Mouse (Mus musculus) brown adipose tissue, adult 24 weeks (tissue): ENCODE measurements around the gene Lrrc20. TPM values are rescaled to one million over a fixed set of nuclear protein-coding genes. Genes with fewer than 3 reads are reported as not detected.

Experiments used
- H3K27ac ChIP-seq: fragments of 200-500 bp; replicated peaks from 2 replicates; pipeline ENCODE4 v1.5.1; 2012; ENCODE audit warnings: low read depth, mild to moderate bottlenecking, low read length
- H3K4me1 ChIP-seq: fragments of 200-500 bp; 2 replicates; pipeline ENCODE4 v1.6.1; 2012; ENCODE audit warnings: low read length, mixed read lengths; ENCODE audit not compliant: control insufficient read depth, insufficient read depth, insufficient read length
- H3K4me3 ChIP-seq: fragments of 200-500 bp; 2 replicates; pipeline ENCODE4 v1.5.1; 2012; ENCODE audit warnings: low read depth, mild to moderate bottlenecking, low read length, moderate library complexity; ENCODE audit not compliant: insufficient read depth
- polyA plus RNA-seq: library from polyadenylated mRNA; stranded (reverse); fragments of >200 nt; gene quantifications from 2 replicates; pipeline ENCODE4 v1.2.4, GENCODE M21; 2012; ENCODE audit not compliant: missing spikeins, insufficient read depth, insufficient read length

Gene Lrrc20
- polyA plus RNA-seq, result 9.1 and 11.6 TPM in 2 replicates

- peak within 1 kb of the TSS; percentile 82 for H3K4me3 ChIP-seq
- H3K27ac ChIP-seq, result no peak within 1 kb of the TSS
- no peaks in the 10 kb centered on the region for H3K4me1 ChIP-seq
These were observed at the start of gene Lrrc20 for GRCm38 (mm10) chr10:61475594-61476439. Gene Lrrc20 (plus strand): TSS chr10:61475801.

GRCm38 (mm10) chr10:61426251-61426757, 49.3 kb upstream of the Lrrc20 start:
- no peak overlapping the region for H3K4me3 ChIP-seq
- peaks cover 44% of the 10 kb centered on the region for H3K4me1 ChIP-seq
- peak overlapping the region; percentile 85 for H3K27ac ChIP-seq

GRCm38 (mm10) chr10:61427951-61428350, 47.6 kb upstream of the Lrrc20 start:
- H3K4me3 ChIP-seq, result no peak overlapping the region
- peaks cover 44% of the 10 kb centered on the region for H3K4me1 ChIP-seq
- H3K27ac ChIP-seq, result no peak overlapping the region

GRCm38 (mm10) chr10:61428416-61428815, 47.2 kb upstream of the Lrrc20 start:
- Histone ChIP-seq H3K4me1 (peaks cover 44% of the 10 kb centered on the region), H3K4me3 (no peak overlapping the region), H3K27ac (no peak overlapping the region)

- Histone ChIP-seq H3K27ac (0 out of 2 replicates have a peak overlapping the region, but pooled peaks have one; percentile 19), H3K4me1 (peaks cover 42% of the 10 kb centered on the region), H3K4me3 (no peak overlapping the region)
These were observed 46.6 kb upstream of the Lrrc20 start for GRCm38 (mm10) chr10:61429043-61429442.

- Histone ChIP-seq H3K4me3 (no peak overlapping the region), H3K4me1 (peaks cover 22% of the 10 kb centered on the region), H3K27ac (no peak overlapping the region)
These were observed 44.2 kb upstream of the Lrrc20 start for GRCm38 (mm10) chr10:61431375-61431774.

- Histone ChIP-seq H3K27ac (no peak overlapping the region), H3K4me1 (peaks cover 28% of the 10 kb centered on the region), H3K4me3 (no peak overlapping the region)
These were observed 35.3 kb upstream of the Lrrc20 start for GRCm38 (mm10) chr10:61440202-61440800.

- Histone ChIP-seq H3K4me1 (peaks cover 50% of the 10 kb centered on the region), H3K4me3 (no peak overlapping the region), H3K27ac (peak overlapping the region; percentile 32)
These were observed 32.1 kb upstream of the Lrrc20 start for GRCm38 (mm10) chr10:61443456-61443855.

GRCm38 (mm10) chr10:61443876-61444275, 31.7 kb upstream of the Lrrc20 start:
- Histone ChIP-seq H3K4me1 (peaks cover 51% of the 10 kb centered on the region), H3K27ac (peak overlapping the region; percentile 32), H3K4me3 (no peak overlapping the region)

- Histone ChIP-seq H3K4me1 (peaks cover 54% of the 10 kb centered on the region), H3K27ac (no peak overlapping the region), H3K4me3 (no peak overlapping the region)
These were observed 30.6 kb upstream of the Lrrc20 start for GRCm38 (mm10) chr10:61445016-61445415.

- no peak overlapping the region for H3K4me3 ChIP-seq
These were observed 27.8 kb upstream of the Lrrc20 start for GRCm38 (mm10) chr10:61447581-61448353.

GRCm38 (mm10) chr10:61448834-61449233, 26.8 kb upstream of the Lrrc20 start:
- H3K27ac ChIP-seq, result peak overlapping the region; percentile 53
- no peak overlapping the region for H3K4me3 ChIP-seq
- H3K4me1 ChIP-seq, result peaks cover 41% of the 10 kb centered on the region

More at GRCm38 (mm10) chr10:61447581-61448353, 27.8 kb upstream of the Lrrc20 start:
- Histone ChIP-seq H3K27ac (peak overlapping the region; percentile 62), H3K4me1 (peaks cover 51% of the 10 kb centered on the region)

- Histone ChIP-seq H3K27ac (peak overlapping the region; percentile 60), H3K4me1 (peaks cover 31% of the 10 kb centered on the region), H3K4me3 (peak overlapping the region; percentile 85)
These were observed 24.1 kb upstream of the Lrrc20 start for GRCm38 (mm10) chr10:61451463-61451930.

GRCm38 (mm10) chr10:61451931-61452617, 23.5 kb upstream of the Lrrc20 start:
- Histone ChIP-seq H3K4me1 (peaks cover 26% of the 10 kb centered on the region), H3K27ac (peak overlapping the region; percentile 60), H3K4me3 (peak overlapping the region; percentile 85)
